Mouse (Mus musculus) lung, postnatal 0 days (tissue): ENCODE results near the gene Zfp281. TPM values are rescaled to one million over a fixed set of nuclear protein-coding genes. Genes with fewer than 3 reads are reported as not detected.

ENCODE experiments used
- ATAC-seq: fragments of 200-750 bp; cut with Nextera tagmentation; 2 replicates; pipeline ENCODE4 v1.8.0; 2017; ENCODE audit warnings: moderate library complexity
- DNase-seq: peaks from one replicate; pipeline ENCODE4 v3.0.0-alpha.2; 2016; ENCODE audit warnings: low spot score
- H3K27ac ChIP-seq: fragments of 300-500 bp; sonication (generic); 2 replicates; pipeline ENCODE4 v1.5.1; 2014; ENCODE audit warnings: antibody characterized with exemption, mild to moderate bottlenecking, low read length, mixed read lengths
- H3K27me3 ChIP-seq: fragments of 300-500 bp; sonication (generic); replicated peaks from 2 replicates; pipeline ENCODE4 v1.6.1; 2014; ENCODE audit warnings: low read length, mixed read lengths; ENCODE audit not compliant: insufficient read depth
- H3K36me3 ChIP-seq: fragments of 300-500 bp; sonication (generic); 2 replicates; pipeline ENCODE4 v1.6.1; 2014; ENCODE audit warnings: low read length, mixed read lengths; ENCODE audit not compliant: insufficient read depth
- H3K4me1 ChIP-seq: fragments of 300-500 bp; sonication (generic); 2 replicates; pipeline ENCODE4 v1.6.1; 2014; ENCODE audit warnings: antibody characterized with exemption, low read depth, low read length, mixed read lengths; ENCODE audit not compliant: insufficient read depth
- H3K4me2 ChIP-seq: fragments of 300-500 bp; sonication (generic); replicated peaks from 2 replicates; pipeline ENCODE4 v1.6.1; 2014; ENCODE audit warnings: low read depth, mild to moderate bottlenecking, low read length, moderate library complexity, mixed read lengths
- H3K4me3 ChIP-seq: fragments of 300-500 bp; sonication (generic); 2 replicates; pipeline ENCODE4 v1.5.1; 2014; ENCODE audit warnings: low read depth, low read length
- H3K9ac ChIP-seq: fragments of 300-500 bp; sonication (generic); replicated peaks from 2 replicates; pipeline ENCODE4 v1.6.1; 2014; ENCODE audit warnings: low read depth, mild to moderate bottlenecking
- H3K9me3 ChIP-seq: fragments of 300-500 bp; sonication (generic); 2 replicates; pipeline ENCODE4 v1.6.1; 2016; ENCODE audit warnings: low read length, mixed read lengths
- CTCF ChIP-seq: IDR thresholded peaks from 2 replicates; pipeline ENCODE4 v1.5.1; 2016; ENCODE audit warnings: antibody characterized with exemption, mild to moderate bottlenecking
- EP300 ChIP-seq: IDR thresholded peaks from 2 replicates; pipeline ENCODE4 v1.6.1; 2016; ENCODE audit warnings: antibody characterized with exemption, mild to moderate bottlenecking, control low read depth
- WGBS: fragments of 180-500 bp; shearing (Covaris S2); extraction: QIAGEN DNeasy Blood & Tissue Kit; methylation state at CpG from one replicate; pipeline ENCODE4 v1.1.7; 2014; 5-methylcytosine and 5-hydroxymethylcytosine counted together
- polyA plus RNA-seq: library from polyadenylated mRNA; unstranded; fragments of >200 nt; fragmentation: Nextera tagmentation; extraction: Ambion mirVana; gene quantifications from 2 replicates; pipeline ENCODE4 v1.2.1, GENCODE M21; 2015

Gene Zfp281
- polyA plus RNA-seq, 1 experiment from 2014 or later = 15.3 TPM

DNA sequence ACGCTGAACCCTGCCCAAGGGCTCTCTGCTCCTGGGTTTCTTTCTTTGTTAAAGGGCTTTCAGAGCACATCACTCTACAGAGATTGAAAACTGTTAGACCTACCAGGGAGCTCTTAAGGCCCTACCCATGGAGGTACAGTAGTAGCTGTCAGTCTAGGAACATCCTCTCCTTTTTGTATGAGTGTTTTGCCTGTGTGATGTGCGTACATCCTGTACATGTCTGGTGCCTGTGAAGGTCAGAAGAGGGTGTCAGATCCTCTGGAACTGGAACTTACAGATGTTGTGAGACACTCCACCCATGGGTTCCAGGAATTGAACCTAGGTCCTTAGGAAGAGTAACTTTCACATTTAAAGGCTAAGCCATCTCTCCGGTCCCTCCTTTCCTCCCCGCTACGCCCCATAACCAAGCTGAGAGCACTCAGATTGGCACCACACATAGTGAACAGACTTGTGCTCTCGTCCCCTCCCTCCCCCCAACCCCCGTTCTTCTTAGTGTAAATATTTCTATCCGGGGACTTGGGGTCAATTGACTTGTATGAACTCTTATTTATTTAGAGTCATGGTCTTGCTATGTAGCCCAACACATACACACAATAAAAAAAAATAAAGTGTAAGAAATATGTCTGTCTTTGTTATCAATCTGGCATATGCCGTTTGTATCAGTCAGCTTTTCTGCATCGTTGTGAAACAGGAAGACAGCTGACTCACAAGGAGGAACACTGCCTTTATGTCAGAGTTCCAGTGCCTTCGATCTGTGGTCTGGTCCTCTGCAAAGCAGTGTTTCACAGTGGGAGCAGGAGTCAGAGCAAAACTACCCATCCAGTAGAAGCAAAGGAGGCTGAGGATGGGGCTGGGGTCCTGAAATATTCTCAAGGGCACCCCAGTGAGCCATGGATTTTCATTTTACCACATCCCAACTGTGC, 16.1 kb upstream of the Zfp281 start:
- Histone ChIP-seq H3K9me3 (no peaks in the 10 kb centered on the region), H3K4me3 (no peak overlapping the region), H3K9ac (no peak overlapping the region), H3K27me3 (no peaks in the 10 kb centered on the region), H3K27ac (no peak overlapping the region), H3K4me1 (no peaks in the 10 kb centered on the region), H3K36me3 (no peaks in the 10 kb centered on the region), H3K4me2 (no peak overlapping the region)
- WGBS = 49% methylated on average over 11 of the region's 11 CpGs
- DNase-seq (peak; percentile 33), ATAC-seq (no peak)
- no peak for TF ChIP-seq CTCF
- no peak for TF ChIP-seq EP300

DNA sequence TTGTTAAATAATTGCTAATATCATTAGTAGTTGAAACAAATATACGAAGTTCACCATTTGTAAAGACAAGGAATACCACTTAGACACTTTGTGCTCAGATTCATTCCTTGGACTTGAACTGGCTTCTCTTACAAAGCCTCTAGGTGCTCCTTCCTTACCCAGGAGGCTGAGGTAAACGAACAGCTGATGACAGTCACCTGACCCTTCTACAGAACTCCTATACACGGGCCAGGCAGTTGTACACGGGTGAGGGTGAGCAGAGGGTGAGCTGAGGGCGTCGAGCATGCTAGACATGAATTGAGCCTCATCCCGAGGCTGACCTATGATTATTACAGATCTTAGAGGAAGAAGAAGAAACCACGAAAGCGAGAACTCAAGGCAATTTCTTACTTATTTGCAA, 12.9 kb upstream of the Zfp281 start:
- 75% methylated on average over 9 of the region's 9 CpGs for WGBS
- H3K4me3 ChIP-seq = no peak overlapping the region
- no peak overlapping the region for H3K27ac ChIP-seq
- no peak overlapping the region for H3K9ac ChIP-seq
- TF ChIP-seq CTCF = no peak
- TF ChIP-seq EP300 = no peak
- H3K9me3 ChIP-seq = no peaks in the 10 kb centered on the region
- ATAC-seq = no peak
- no peaks in the 10 kb centered on the region for H3K36me3 ChIP-seq
- no peak for DNase-seq
- H3K27me3 ChIP-seq = no peaks in the 10 kb centered on the region
- H3K4me1 ChIP-seq = no peaks in the 10 kb centered on the region
- H3K4me2 ChIP-seq = no peak overlapping the region

DNA sequence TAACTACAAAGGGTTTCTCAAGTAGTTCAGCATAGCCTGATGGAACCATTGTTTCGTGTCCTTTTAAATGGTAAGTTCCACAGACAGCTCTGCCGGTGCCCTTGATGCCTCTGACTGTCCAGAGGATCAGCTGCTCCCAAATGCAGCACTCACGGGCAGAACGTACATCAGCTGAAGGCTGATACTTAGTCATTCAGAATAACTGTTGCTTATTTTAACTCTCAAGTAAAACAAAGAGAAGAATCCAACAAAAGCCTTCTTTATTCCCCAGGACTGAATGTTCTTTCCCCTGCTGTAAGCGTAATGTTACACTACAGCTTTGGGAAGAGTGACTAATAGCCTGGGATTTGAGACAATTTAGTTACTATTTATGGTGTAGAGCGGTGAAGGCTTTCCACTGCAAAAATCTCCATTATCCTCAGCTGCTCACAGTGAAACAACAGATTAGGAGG, 11.4 kb upstream of the Zfp281 start:
- Histone ChIP-seq H3K4me2 (no peak overlapping the region), H3K4me3 (no peak overlapping the region), H3K27me3 (no peaks in the 10 kb centered on the region), H3K27ac (no peak overlapping the region), H3K36me3 (no peaks in the 10 kb centered on the region), H3K9ac (no peak overlapping the region), H3K9me3 (no peaks in the 10 kb centered on the region), H3K4me1 (no peaks in the 10 kb centered on the region)
- DNase-seq (no peak), ATAC-seq (peak; percentile 38)
- TF ChIP-seq EP300 (peak; percentile 38; the same call in 1 of the 2 replicates), CTCF (no peak)
- 59% methylated on average over 6 of the region's 6 CpGs for WGBS

DNA sequence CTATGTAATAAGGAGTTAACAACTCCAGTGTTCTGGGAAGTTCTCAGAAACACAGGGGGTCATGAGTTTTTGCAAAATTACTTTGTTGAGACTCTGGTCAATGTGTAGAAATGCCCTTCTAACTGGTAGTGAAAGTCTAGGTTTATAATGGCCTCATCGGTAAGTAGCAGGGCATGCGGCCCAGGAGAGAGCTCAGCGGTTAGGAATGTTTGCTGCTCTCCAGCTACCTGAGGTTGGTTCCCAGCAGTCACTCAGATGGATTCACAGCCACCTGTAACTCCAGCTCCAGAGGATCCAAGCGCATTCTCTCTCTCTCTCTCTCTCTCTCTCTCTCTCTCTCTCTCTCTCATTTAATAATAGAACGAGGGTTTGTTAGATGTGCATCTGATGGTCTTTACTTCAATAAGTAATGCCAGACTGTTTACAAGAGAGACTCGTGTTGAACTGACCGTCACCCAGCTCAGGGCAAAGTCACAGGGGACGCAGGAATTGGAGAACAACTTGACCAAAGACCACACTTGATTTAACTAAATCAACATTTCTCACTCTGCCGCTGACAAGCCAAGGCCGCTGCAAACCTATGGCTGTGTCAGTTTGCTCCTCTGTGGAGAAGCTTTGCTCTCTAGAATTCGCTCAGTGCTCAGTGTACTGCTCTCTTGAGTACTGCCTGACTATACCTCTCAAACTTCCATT, 9.8 kb upstream of the Zfp281 start:
- no peaks in the 10 kb centered on the region for H3K4me1 ChIP-seq
- no peaks in the 10 kb centered on the region for H3K27me3 ChIP-seq
- TF ChIP-seq EP300 (no peak), CTCF (no peak)
- no peaks in the 10 kb centered on the region for H3K36me3 ChIP-seq
- no peak overlapping the region for H3K9ac ChIP-seq
- no peak overlapping the region for H3K4me3 ChIP-seq
- no peaks in the 10 kb centered on the region for H3K9me3 ChIP-seq
- no peak overlapping the region for H3K4me2 ChIP-seq
- 0 out of 2 replicates have a peak overlapping the region, but pooled peaks have one; percentile 43 for H3K27ac ChIP-seq
- WGBS = 53% methylated on average over 11 of the region's 11 CpGs
- ATAC-seq (peak; percentile 65), DNase-seq (peak; percentile 52)

DNA sequence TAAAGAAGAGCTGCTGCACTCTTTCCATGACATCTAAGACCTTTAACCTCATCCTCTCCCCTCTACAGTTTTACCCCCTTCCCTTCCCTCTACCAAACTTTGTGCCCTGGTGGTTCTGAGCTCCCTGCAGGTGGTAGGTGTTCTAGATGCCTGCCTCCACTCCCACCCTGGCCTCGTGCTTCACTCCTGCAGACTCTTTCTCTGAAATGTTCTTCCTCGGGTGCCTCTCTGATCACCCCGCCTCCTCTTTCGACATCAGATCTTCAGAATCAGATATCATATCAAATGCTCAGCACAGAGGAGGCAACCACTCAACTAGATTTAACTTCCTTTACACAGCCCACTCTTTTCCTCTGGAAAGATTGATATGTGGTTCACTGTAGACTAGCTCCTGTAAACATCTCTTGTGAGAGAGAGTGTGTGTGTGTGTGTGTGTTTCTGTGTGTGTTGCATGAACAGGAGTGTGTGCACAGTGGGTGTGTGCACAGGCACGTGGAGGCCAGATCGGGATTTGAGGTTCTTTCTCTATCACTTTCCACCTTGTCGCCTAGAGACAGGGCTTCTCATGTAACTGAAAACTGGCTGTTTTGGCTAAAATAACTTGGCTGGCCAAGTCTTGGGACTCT, 7.4 kb upstream of the Zfp281 start:
- TF ChIP-seq EP300 (no peak), CTCF (no peak)
- ATAC-seq = peak; percentile 32
- Histone ChIP-seq H3K4me2 (no peak overlapping the region), H3K27ac (no peak overlapping the region), H3K4me3 (no peak overlapping the region), H3K27me3 (no peaks in the 10 kb centered on the region), H3K9me3 (no peaks in the 10 kb centered on the region), H3K4me1 (no peaks in the 10 kb centered on the region), H3K36me3 (no peaks in the 10 kb centered on the region), H3K9ac (no peak overlapping the region)
- 33% methylated on average over 7 of the region's 7 CpGs for WGBS
- DNase-seq = no peak

DNA sequence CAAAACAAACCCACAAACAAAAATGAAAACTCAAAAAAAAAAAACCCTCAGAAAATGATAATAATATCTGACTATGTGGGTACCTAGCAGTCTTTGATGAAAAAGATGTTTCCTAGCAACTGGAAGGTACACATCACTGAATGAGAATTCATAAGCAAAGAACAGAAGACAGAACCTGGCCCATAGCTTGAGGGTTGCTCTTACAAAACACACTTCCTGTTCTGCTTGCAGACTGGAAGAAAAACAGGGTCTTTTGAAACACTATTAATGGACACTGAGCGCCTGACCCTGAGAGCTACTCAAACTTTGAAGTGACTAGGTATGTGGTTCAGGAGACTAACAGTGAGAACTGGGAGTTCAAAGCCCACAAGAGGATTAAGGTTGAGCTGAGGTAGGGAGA, 6.1 kb upstream of the Zfp281 start:
- Histone ChIP-seq H3K4me1 (no peaks in the 10 kb centered on the region), H3K9me3 (no peaks in the 10 kb centered on the region), H3K4me3 (no peak overlapping the region), H3K4me2 (no peak overlapping the region), H3K36me3 (no peaks in the 10 kb centered on the region), H3K27ac (no peak overlapping the region), H3K9ac (no peak overlapping the region), H3K27me3 (no peaks in the 10 kb centered on the region)
- 55% methylated on average over 1 of the region's 1 CpGs for WGBS
- ATAC-seq (peak; percentile 26; the same call in 1 of the 2 replicates), DNase-seq (peak; percentile 38)
- TF ChIP-seq CTCF (no peak), EP300 (no peak)
